Mouse (Mus musculus): ENCODE data around the gene Hoxd4. TPM values are rescaled to one million over a fixed set of nuclear protein-coding genes. Genes with fewer than 3 reads are reported as not detected.
A peak's percentile ranks its signal among the peaks of the same experiment; 100 is the strongest.

Gene Hoxd4
- polyA plus RNA-seq, 1 experiment from 2014 or later = not detected

GRCm38 (mm10) chr2:74721882-74722281, 10.2 kb downstream of the Hoxd4 start:
- Histone ChIP-seq H3K9me3 (no peaks in the 10 kb centered on the region), H3K4me3 (no peak overlapping the region), H3K36me3 (replicated peaks) (no peaks in the 10 kb centered on the region), H3K27me3 (ENCODE audit: poor library complexity, severe bottlenecking) (peaks cover 100% of the 10 kb centered on the region), H3K27ac (no peak overlapping the region), H3K4me1 (no peaks in the 10 kb centered on the region)
- DNase-seq (ENCODE audit: extremely low spot score, low spot score) = no peak
- 5% methylated on average over 6 of the region's 6 CpGs for WGBS

DNA sequence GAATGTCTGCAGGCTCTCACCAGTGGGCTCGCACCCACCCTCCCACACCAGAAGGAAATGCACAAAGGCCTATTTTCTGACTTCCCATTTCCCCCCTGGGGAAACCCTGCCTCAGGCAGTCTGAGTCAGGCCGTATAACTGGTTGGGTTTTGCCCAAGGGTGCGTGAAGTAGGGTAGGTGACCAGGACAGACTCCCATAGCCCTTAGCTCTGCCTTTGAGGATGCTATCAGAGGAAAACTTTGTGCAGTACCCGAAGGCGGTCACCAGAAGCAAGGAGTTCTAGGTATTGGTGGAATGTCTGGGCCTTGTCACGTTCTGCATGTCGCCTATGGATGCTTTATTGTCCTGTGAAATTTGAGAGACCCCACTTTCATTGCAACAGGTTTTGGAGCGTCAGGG, 11.2 kb downstream of the Hoxd4 start:
- H3K9me3 ChIP-seq = no peaks in the 10 kb centered on the region
- peaks cover 7% of the 10 kb centered on the region for H3K4me1 ChIP-seq
- H3K4me3 ChIP-seq = no peak overlapping the region
- no peaks in the 10 kb centered on the region for H3K36me3 ChIP-seq (replicated peaks)
- WGBS = 1% methylated on average over 8 of the region's 8 CpGs
- DNase-seq (ENCODE audit: extremely low spot score, low spot score) = peak; percentile 31
- H3K27me3 ChIP-seq (ENCODE audit: poor library complexity, severe bottlenecking) = peaks cover 100% of the 10 kb centered on the region
- no peak overlapping the region for H3K27ac ChIP-seq

- peaks cover 100% of the 10 kb centered on the region for H3K27me3 ChIP-seq (ENCODE audit: poor library complexity, severe bottlenecking)
- peaks cover 7% of the 10 kb centered on the region for H3K4me1 ChIP-seq
- peak; percentile 32 for DNase-seq (ENCODE audit: extremely low spot score, low spot score)
- H3K9me3 ChIP-seq = no peaks in the 10 kb centered on the region
- no peak overlapping the region for H3K4me3 ChIP-seq
- no peaks in the 10 kb centered on the region for H3K36me3 ChIP-seq (replicated peaks)
- H3K27ac ChIP-seq = no peak overlapping the region
- 7% methylated on average over 7 of the region's 7 CpGs for WGBS
These were observed 12.7 kb downstream of the Hoxd4 start for GRCm38 (mm10) chr2:74724244-74725015.

DNA sequence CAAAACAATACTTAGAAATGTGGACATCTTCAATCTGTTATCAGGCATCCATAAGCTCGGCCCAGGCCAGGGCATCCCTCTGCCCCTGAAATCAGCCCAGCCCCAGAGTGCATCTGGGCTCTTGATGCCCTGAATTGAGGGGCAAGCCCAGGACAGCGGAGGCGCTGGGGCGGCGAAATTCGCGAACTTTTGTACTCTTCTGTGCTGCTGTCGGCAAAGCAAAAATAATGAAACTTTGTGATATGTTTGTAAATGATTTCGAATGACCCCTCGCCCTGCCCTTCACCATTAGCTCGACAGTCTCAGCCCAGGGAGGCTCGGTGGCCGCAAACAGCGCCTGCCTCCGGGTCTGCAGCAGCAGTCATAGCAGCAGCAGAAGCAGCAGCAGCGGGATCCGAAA, 13.4 kb downstream of the Hoxd4 start:
- no peaks in the 10 kb centered on the region for H3K9me3 ChIP-seq
- peak; percentile 45 for DNase-seq (ENCODE audit: extremely low spot score, low spot score)
- WGBS = under 1% methylated on average over 17 of the region's 17 CpGs
- H3K4me3 ChIP-seq = no peak overlapping the region
- no peak overlapping the region for H3K27ac ChIP-seq
- peaks cover 100% of the 10 kb centered on the region for H3K27me3 ChIP-seq (ENCODE audit: poor library complexity, severe bottlenecking)
- H3K4me1 ChIP-seq = peaks cover 7% of the 10 kb centered on the region
- H3K36me3 ChIP-seq (replicated peaks) = no peaks in the 10 kb centered on the region

DNA sequence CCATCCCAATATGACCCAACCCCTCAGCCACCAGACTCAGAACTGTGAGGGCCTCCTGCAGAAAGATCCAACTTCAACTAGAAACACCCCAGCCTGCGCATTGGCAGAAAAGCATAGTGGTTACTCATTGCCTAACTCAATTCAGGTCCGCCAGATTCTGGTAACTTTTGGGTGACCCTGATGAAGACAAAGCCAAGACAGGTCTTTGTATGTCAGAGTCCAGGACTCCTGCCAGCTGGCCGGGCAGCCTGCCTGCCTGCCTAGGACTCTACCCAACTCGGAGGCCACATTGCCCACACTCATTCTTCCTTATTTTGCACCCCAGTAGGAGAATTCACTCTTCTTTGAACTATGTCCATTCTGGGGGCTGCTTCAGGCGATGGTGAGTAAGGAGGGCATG, 14.8 kb downstream of the Hoxd4 start, which contains the start of gene Gm28230:
Gene Gm28230 (plus strand): TSS at position 178 of the 400 bp plus-strand sequence.
- H3K9me3 ChIP-seq = no peaks in the 10 kb centered on the region
- peak; percentile 34 for DNase-seq (ENCODE audit: extremely low spot score, low spot score)
- H3K36me3 ChIP-seq (replicated peaks) = no peaks in the 10 kb centered on the region
- peak within 1 kb of the TSS; percentile 36 for H3K4me3 ChIP-seq
- 3% methylated on average over 5 of the region's 5 CpGs for WGBS
- H3K27ac ChIP-seq = no peak within 1 kb of the TSS
- peaks cover 100% of the 10 kb centered on the region for H3K27me3 ChIP-seq (ENCODE audit: poor library complexity, severe bottlenecking)
- peaks cover 7% of the 10 kb centered on the region for H3K4me1 ChIP-seq

- H3K4me3 ChIP-seq = peak overlapping the region; percentile 36
- WGBS = under 1% methylated on average over 43 of the region's 43 CpGs
- H3K9me3 ChIP-seq = no peaks in the 10 kb centered on the region
- H3K36me3 ChIP-seq (replicated peaks) = no peaks in the 10 kb centered on the region
- DNase-seq (ENCODE audit: extremely low spot score, low spot score) = peak; percentile 40
- peaks cover 7% of the 10 kb centered on the region for H3K4me1 ChIP-seq
- H3K27me3 ChIP-seq (ENCODE audit: poor library complexity, severe bottlenecking) = peaks cover 100% of the 10 kb centered on the region
- no peak overlapping the region for H3K27ac ChIP-seq
These were observed 15.4 kb downstream of the Hoxd4 start for GRCm38 (mm10) chr2:74726973-74727639.

GRCm38 (mm10) chr2:74727640-74728302, 16.0 kb downstream of the Hoxd4 start:
- no peak overlapping the region for H3K27ac ChIP-seq
- peaks cover 7% of the 10 kb centered on the region for H3K4me1 ChIP-seq
- WGBS = under 1% methylated on average over 25 of the region's 25 CpGs
- H3K27me3 ChIP-seq (ENCODE audit: poor library complexity, severe bottlenecking) = peaks cover 100% of the 10 kb centered on the region
- no peak for DNase-seq (ENCODE audit: extremely low spot score, low spot score)
- no peaks in the 10 kb centered on the region for H3K36me3 ChIP-seq (replicated peaks)
- H3K9me3 ChIP-seq = no peaks in the 10 kb centered on the region
- H3K4me3 ChIP-seq = peak overlapping the region; percentile 36

DNA sequence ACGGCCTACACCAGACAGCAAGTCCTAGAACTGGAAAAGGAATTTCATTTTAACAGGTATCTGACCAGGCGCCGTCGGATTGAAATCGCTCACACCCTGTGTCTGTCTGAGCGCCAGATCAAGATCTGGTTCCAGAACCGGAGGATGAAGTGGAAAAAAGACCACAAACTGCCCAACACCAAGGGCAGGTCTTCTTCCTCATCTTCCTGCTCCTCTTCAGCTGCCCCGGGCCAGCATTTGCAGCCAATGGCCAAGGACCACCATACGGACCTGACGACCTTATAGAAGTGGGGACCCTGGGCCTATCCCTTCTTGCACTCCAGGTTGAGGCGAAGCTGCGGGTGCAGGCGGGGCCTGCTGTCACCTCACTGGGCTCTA, 16.6 kb downstream of the Hoxd4 start:
- Histone ChIP-seq H3K27ac (no peak overlapping the region), H3K27me3 (ENCODE audit: poor library complexity, severe bottlenecking) (peaks cover 100% of the 10 kb centered on the region), H3K4me1 (peaks cover 7% of the 10 kb centered on the region), H3K4me3 (no peak overlapping the region), H3K9me3 (no peaks in the 10 kb centered on the region), H3K36me3 (replicated peaks) (no peaks in the 10 kb centered on the region)
- DNase-seq (ENCODE audit: extremely low spot score, low spot score) = peak; percentile 36
- WGBS = 2% methylated on average over 13 of the region's 13 CpGs

- 1% methylated on average over 8 of the region's 8 CpGs for WGBS
- Histone ChIP-seq H3K9me3 (no peaks in the 10 kb centered on the region), H3K27ac (no peak overlapping the region), H3K27me3 (ENCODE audit: poor library complexity, severe bottlenecking) (peaks cover 100% of the 10 kb centered on the region), H3K4me1 (peaks cover 7% of the 10 kb centered on the region), H3K36me3 (replicated peaks) (no peaks in the 10 kb centered on the region), H3K4me3 (no peak overlapping the region)
- DNase-seq (ENCODE audit: extremely low spot score, low spot score) = no peak
These were observed 18.6 kb downstream of the Hoxd4 start for GRCm38 (mm10) chr2:74730331-74730730.

GRCm38 (mm10) chr2:74731055-74731454, 19.3 kb downstream of the Hoxd4 start:
- Histone ChIP-seq H3K9me3 (no peaks in the 10 kb centered on the region), H3K27me3 (ENCODE audit: poor library complexity, severe bottlenecking) (peaks cover 100% of the 10 kb centered on the region), H3K4me1 (peaks cover 11% of the 10 kb centered on the region), H3K27ac (no peak overlapping the region), H3K4me3 (no peak overlapping the region), H3K36me3 (replicated peaks) (no peaks in the 10 kb centered on the region)
- no peak for DNase-seq (ENCODE audit: extremely low spot score, low spot score)

- peak; percentile 37 for DNase-seq (ENCODE audit: extremely low spot score, low spot score)
- Histone ChIP-seq H3K4me3 (no peak overlapping the region), H3K36me3 (replicated peaks) (no peaks in the 10 kb centered on the region), H3K27me3 (ENCODE audit: poor library complexity, severe bottlenecking) (peaks cover 100% of the 10 kb centered on the region), H3K27ac (no peak overlapping the region), H3K9me3 (no peaks in the 10 kb centered on the region), H3K4me1 (peaks cover 14% of the 10 kb centered on the region)
- 4% methylated on average over 9 of the region's 9 CpGs for WGBS
These were observed 20.2 kb downstream of the Hoxd4 start for GRCm38 (mm10) chr2:74731799-74732512.

DNA sequence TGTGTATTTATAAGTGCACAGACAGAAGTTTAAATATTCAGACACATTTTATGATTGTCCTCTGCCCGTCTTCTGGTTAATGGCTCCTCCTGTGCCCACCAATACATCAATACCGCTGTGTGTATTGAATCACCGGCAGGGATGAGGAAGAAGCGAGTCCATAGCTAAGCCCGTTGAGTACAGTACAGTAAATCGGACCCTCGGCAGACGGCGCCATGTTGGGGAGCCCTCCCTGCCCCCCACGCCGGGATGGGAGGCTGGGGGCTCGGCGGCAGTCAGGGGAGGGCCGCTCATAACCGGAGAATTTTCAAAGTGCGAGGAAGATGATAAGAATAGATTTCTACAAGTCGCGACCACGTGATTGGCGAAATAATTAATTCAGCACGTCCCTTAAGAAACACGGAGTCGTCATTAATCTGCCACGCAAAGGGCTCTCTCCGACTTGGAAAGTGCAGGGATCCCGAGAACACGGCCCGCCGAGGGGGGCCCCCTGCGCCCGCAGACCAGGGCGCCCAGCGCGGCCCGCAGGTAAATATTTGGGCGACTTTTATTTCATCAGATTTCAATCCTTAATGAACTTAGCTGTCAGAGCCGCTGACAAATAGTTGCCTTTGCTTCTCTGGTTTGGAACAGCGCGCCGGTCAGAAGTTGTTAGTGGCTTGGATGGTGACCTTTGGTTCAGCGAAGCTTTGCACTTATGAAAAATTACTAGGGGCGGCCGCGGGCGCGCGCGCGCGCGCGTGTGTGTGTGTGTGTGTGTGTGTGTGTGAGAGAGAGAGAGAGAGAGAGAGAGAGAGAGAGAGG, 21.0 kb downstream of the Hoxd4 start:
- Histone ChIP-seq H3K4me3 (no peak overlapping the region), H3K9me3 (no peaks in the 10 kb centered on the region), H3K4me1 (peaks cover 7% of the 10 kb centered on the region), H3K27ac (no peak overlapping the region), H3K36me3 (replicated peaks) (no peaks in the 10 kb centered on the region), H3K27me3 (ENCODE audit: poor library complexity, severe bottlenecking) (peaks cover 100% of the 10 kb centered on the region)
- peak; percentile 43 for DNase-seq (ENCODE audit: extremely low spot score, low spot score)
- WGBS = under 1% methylated on average over 52 of the region's 52 CpGs
